Mouse (Mus musculus) heart, adult 2 months (tissue): ENCODE data around the gene Nos1ap.

Experiments
- EP300 ChIP-seq: fragments of 200-500 bp; IDR thresholded peaks from 2 replicates; pipeline ENCODE4 v1.6.1; 2011; ENCODE audit warnings: low read depth, low read length, control low read depth; ENCODE audit not compliant: insufficient read depth
- POLR2A ChIP-seq: fragments of 200-500 bp; IDR thresholded peaks from 2 replicates; pipeline ENCODE4 v1.6.1; 2011; ENCODE audit warnings: mild to moderate bottlenecking, low read depth, low read length, control low read depth; ENCODE audit not compliant: insufficient read depth

DNA sequence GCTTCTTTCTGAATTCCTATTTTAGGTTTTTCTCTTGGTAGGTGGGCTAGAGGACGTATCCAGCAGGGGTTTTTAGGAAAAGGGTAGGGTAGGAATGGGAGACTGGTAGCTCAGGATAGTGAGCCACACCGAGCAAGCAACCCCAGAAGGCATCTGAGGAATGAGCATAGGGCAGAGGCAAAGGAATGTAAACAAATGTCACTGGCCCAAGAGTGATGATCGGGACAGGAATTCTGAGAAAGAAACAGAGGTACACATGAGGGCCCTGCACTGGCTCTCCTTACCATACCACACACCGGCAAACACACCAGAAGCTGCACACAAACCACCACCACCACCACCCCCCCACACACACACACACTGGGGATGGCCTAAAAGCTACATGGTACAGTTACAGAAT lies 132.0 kb downstream of the Nos1ap start:
- TF ChIP-seq POLR2A (no peak), EP300 (no peak)
